Mouse (Mus musculus): ENCODE results near the gene Apoc2.
A peak's percentile ranks its signal among the peaks of the same experiment; 100 is the strongest.

Apoc2 gene

DNA sequence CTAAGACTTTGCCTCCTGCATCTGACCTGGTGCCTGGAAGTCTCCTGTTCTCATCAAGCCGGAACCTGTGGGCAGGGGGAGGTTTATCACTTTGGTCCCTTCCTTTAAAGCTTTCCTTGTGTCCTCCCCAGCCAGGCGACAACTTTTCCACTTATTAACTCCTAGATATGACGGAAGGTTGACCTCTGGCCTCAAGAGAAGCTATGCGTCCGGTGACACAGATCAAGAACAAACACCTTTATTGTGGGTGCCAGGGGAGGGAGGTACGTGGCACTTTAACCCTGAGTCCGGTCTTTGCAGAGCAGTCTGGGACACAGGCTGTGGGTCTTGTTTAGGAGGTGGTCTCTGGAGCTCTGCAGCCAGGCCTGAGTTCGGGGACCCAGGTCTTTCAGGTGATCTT, at the start of gene Apoc2:
Gene Apoc2 (minus strand): TSS at position 70 of the 400 bp plus-strand sequence.
- DNase-seq, result no peak

DNA sequence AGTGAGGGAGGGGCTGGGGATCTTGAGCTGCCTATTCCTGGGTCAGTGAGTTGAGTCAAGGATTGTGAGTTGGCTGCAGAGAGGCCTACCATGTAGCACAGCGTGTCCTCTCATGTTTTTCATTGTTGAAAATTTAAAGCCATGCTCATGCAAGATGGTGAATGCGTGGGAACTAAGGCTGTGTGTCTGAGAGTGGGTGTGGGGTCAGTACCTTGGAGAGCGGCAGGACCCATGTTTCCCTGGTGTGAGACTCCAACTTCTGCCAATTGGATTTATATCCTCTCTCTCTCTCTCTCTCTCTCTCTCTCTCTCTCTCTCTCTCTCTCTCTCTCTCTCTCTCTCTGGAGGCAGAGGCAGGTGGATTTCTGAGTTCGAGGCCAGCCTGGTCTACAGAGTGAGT, 48.8 kb upstream of the Apoc2 start:
- DNase-seq, result no peak

DNA sequence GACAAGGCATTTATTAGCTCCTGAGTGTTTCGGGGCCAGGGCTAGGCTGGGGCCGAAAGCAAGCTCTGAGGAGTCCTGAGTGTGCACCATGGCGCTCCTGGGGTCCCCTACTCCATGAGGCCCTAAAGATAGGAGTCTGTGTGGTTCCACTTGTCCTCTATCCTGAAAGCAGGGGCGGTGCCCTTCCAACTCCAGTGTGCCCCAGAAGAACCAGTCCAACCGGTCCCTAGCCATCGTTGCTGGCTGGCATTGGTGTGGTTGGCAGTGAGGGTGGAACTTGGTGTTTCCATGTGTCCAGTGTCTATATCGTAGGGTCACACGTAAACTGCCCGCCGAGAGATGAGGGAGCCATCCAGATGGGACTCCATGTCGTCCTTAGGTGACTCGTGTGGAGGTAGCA, 46.4 kb upstream of the Apoc2 start:
- DNase-seq, result no peak

DNA sequence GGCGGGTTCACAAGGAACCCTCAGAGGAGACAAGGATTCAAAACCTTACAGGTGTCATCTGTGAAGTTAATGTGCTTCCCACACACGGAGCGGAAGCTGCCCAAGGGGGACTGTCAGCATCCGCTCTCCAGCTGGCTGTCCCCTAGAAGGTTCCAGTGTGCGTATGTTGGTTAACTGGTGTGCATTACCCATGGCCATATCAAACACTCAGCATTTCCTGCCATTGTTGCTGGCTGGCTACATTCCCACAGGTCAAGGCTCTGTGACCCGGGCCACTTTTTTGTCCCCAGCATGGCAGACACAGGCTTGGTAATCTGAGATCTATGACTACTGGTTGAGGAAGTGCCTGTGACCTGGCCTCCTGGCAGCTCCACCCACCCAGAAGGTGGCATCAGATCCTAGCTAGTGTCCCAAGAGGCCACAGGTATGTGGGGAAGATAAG, 45.0 kb upstream of the Apoc2 start:
- no peak for DNase-seq

DNA sequence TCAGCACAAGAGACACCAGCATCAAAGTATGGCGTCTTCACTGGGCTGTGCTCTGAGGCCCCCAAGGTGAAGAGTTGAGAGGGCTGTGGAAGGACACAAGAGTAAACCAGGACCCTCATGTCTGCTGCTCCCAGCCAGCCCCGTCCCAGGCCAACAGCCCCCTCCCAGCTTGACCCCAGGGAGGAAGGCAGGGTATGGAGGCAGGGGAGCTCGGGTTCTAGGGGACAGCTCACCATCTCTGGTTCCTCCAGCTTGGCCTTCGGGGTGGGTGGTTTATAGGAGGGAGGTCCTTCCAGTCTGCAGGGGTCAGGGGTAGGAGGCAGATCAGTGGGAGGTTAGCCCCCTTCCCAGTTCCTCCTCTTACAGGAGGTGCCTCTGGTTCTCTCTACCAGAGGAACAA, 41.5 kb upstream of the Apoc2 start:
- DNase-seq, result no peak

DNA sequence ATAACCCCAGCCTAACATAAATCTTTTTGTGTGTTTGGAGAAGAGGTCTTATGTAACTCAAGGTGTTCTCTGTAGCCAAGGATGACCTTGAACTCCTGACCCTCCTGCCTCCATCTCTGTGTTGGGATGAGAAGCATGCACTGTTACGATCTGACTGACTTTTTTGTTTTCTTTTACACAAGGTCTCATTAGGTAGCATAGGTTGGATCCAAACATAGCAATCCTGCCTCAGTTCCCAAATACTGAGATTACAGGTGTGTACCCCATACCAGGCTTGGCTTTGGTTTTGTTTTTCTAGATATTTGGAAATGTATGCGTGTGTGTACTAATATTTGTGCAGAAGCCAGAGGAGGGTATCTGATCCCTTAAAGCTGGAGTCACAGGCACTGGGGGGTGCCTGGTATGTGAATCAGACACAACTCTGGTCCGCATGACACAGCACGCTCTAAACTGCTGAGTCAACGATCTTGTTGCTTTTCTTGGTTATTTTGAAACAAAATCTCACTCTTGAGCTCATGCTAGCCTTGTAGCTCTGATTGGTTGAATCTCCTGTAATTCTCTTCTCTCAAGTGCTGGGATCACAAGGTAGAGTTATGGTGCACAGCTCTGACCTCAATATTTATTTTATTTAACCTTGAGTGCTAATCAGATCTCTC, 40.7 kb upstream of the Apoc2 start:
- DNase-seq, result no peak

DNA sequence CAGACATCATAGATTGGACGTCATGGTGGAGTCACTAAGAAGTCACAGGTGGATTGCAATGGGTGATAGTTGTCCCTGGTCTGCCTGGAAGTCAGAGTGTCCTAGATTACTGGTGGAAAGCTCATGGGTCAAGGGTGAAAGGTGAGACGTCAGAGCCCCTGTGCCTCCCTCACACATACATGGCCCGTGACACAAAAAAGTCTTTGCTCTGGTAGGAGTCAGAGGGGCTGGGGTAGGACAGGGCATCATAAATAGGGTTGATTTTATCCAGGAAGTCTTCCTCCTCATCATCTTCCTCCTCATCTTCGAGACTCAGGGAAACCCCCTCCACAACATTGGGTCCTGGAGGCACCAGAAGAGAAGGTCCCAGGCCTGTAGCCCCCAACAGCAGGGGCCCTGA, 39.6 kb upstream of the Apoc2 start:
- DNase-seq, result no peak

DNA sequence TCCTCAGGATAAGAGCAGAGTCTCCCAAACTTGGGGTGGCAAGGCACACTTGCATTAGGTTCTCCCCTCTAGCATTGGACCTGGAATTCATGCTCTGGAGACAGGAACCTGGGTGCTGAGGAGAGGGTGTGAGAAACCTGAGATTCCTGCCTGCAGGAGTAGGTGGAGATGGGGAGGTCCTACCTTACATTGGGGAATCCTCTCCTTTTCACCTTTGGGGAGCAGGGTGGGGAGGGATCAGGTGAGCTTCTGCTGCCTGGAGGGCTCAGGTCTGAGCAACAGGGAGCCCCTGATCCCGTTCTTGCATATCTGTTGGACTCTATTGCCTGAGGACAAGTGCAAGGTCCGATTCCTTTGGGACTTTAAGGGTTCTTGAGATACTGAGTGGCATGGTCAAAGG, 39.1 kb upstream of the Apoc2 start:
- DNase-seq, result no peak

DNA sequence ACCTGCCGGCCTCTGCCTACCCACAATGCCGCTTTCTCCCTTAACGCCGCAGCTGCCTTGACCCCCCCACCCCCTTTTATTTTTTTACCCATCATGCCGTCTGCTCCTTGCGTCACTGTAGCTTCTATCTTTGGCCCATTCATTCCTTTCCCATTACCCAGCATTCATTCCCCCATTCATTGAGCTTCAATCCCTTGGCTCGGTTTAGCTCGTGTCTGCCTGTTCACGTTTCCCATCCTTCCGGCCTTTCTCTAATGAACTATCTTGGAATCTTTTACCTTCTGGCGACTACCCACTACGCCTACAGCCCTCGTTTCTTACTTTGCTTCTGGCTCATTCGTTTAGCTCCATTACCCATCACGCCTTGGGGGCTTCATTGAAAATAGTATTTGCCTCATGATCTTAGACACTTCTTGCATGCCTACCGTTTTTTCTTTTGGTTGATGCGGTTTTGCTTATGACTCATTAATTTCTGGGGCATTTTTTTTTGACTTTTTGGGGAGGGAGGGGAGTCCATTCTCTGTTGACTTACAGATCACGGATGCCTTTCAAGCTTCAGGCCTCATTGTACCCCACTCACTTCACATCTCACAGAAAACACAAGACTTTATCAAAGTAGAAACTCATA, 38.4 kb upstream of the Apoc2 start:
- DNase-seq, result no peak

DNA sequence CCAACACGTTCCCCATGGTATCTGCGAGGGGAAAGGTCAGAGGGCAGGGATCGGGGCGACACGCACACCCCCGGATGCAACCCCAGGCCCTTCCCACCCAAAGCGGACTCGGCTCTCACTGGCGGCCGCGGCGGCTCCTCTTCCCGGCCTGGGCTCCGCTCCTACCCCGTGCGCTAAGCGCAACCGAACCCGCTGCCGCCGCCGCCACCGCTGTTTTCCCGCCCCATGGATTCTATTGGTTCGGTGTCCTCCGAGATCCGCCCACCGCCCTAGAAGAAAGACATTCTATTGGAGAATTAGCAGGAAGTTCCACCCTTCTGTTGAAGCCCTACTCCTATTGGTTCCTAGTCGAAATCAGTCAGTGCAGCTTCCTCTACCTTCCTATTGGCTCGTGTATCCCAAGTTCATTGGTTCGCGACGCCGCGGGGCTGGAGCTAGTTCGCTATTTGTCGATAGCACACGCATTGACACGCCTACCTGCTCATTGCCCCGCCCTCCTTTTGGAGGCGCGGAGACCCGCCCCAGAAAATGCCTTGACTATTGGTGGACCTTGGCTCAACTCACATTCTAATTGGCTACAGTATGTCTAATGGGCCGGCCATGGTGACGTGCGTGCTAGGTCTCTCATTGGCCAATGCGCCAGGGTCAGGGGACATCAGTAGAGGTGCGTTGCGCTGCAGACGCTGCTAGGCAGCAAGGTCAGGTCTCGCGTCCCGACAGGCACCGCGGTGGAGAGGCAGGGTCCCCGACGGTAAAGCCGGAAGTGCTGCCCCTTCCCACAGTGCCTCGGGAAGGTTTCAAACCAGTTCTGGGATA, 37.7 kb upstream of the Apoc2 start, which contains the start of gene Tomm40:
Gene Tomm40 (minus strand): TSS at position 200 of the 816 bp plus-strand sequence.
- peak; percentile 98 to 99 for DNase-seq

DNA sequence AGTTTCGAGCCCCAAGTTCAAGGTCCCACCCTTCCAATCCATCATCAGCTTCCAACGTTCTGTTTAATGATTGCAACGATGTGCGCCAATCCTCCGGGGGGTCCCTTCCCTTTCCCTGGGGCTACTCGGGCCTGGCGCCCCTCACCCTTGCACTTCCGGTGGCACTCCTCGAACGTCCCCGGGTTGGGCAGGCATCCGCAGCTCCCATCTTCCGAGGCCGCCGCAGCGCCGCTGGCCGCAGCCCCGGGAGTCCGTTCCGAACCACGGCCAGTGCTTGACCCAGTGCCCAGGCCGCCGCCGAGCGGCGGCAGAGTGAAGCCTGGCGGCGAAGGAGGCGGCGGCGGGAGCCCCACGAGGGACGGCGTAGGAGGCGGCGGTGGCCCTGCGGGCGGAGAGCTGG, 37.1 kb upstream of the Apoc2 start:
- DNase-seq, result peak in 1 of 2 experiments; percentile 10

DNA sequence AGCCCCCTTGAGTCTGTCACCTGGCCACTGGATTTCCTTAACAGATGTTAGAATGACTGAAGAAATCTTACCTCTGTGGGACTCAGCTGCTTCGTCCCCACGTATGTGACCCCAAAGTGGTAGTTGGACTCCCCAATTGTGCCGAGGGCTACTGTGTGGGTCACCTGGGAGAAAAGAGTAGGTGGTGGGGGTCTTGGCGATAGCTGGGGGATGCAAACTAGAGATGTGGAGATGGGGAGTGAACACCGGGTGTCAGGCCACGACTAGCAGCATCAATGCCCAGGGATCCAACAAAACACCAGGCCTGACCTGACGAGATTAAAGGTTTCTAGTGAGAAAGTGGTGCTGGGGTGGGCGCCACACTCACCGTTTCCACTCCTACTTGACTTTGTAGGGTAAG, 35.9 kb upstream of the Apoc2 start:
- DNase-seq, result no peak

DNA sequence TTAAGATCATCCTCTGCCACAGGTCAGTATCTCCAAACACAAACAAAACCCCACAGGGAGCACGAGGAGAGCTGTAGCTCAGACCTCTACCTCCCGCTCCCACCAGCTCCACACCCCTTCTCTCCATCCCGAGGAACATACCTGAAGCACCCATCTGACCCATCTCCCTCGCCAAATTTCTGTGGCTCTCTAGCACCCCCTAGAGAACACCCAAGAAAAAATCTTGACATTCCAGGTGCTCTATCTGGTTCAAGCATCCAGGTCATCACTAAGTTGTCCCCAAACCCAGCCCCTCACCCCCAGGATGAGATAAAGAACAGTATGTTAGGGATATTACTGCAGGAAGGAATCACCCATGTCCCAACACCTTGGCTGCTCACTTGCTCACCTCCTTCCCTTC, 35.5 kb upstream of the Apoc2 start:
- DNase-seq, result peak; percentile 61 to 62

DNA sequence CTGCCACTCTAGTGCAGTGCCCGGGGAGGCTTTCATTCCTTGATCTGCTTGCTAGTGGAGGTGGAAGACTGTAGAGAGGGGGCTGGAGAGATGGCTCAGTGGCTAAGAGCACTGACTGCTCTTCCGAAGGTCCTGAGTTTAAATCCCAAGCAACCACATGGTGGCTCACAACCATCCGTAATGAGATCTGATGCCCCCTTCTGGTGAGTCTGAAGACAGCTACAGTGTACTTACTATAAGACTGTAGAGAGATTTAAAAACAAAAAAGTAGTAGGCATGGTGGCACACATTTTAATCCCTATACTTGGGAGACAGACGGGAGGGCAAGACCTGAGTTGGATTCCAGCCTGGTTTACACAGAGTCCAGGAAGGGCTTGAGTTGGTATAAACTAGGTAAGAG, 34.7 kb upstream of the Apoc2 start:
- DNase-seq, result peak; percentile 25 to 26

DNA sequence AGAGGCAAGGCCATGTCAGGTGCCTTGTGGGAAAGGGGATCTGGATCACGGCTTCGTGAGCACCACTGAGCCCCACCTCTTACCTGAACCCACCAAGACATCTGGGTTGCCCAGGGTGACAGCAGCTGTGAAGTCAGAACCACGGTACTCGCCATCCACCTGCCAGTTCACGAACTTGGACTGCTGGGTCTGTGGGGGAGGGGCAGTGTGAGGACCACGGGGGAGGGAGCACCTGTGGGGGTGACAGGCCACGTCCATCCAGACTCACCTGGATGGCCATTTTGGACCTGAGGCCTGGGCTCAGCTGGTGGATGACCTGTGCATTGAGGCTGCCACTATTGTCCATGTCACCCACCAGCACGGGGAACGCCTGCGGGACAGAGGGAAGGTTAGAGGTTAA, 32.9 kb upstream of the Apoc2 start:
- no peak for DNase-seq

DNA sequence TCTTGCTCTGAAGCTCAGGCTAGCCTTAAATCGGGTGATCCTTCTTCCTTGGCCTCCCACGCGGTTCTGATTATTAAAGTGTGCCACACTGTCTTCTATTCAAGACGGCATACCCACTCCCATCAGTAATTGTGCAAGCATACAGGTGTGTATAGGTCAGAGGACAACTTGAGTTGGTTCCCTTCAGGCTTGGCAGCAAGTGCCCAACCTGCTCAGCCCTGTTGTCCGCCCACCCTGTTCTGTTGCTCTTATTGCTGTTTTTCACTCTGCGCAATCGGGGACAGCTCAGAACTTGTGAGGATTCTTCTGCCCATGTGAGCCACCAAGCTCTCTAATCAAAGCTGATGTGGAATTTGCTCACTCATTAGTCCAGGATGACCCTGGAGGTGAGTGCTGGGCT, 27.5 kb upstream of the Apoc2 start:
- no peak for DNase-seq

DNA sequence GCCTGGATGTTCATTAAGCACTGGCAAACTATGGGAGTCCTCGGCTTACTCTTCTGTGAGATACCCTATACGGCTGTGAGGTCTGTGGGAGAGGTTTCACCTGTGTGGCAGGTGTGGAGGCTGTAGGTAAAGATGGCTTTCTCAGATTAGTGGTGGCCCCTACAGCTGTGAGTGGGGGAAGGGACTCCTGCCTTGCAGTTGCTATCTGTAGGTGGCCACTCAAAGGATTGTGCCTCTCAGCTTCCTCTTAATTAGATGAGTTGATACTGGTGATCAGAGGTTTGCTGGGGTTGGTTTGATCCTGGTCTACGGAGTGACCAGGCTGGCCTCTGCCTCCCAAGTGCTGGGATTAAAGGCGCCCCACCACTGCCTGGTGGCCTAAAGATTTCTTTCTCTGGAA, 26.7 kb upstream of the Apoc2 start:
- DNase-seq, result no peak

DNA sequence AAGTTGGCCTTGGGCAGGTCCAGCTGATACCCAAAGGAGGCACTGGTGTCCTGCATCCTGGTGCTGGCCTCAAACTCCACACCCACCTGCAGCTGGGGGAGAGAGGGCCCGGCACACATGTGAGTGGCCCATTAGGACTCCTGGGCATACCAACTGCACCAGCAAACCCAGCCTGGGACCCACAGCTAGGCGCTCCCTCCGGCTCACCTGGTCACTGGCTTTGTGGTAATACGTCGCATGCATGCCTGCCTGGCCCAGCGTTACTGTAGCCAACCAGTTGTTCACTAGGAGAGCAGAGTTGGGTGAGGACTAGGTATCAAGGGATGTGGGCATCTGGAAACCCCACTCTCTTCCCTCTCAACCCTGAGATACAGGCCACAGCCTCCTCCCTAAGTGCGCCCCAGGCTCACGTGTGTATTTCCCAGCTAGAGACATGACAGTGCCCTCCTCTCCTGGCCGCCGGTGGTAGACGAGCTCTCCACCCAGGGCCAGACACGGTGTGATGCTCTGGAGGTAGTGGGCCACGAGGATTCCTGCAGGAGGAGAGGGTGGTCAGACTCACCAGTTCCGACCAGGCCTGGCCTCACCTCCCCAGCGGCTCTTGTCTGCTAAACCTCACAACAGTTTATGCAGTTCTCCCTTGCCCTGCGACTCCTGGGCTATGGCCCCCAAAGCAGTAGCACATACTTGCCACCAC, 25.3 kb upstream of the Apoc2 start:
- DNase-seq, result no peak

DNA sequence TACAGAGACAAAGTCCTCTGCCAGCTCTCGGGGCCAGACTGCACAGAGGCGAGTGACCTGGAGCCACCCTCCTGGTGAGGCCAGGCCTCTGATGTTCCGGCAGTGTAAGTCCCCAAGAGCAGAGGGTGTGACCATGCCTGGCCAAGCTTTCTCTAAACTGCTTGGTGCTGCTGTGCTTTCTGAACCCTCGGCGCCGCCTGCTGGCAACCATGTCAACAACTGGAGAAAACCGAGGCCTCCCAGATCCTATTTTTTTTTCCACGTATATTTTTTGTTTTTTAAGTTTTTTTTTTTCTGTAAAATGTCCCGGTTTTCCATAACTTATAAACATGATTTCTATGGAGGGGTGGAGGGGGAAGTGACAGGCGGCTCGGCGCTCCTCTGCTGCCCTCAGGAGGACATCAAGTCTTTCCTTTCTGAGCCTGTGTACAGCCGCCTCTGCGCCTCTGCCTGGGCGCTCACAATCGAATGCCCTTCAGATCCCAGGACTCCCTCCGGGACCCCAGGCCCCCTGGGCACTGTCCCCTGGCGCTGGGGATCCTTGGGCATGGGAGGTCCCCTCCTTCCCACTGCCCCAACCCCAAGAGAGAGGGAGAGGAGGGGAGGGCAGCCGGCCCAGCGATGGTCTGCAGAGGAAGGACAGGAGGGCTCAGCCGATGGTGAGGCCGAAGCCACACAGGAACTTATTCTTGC, 23.5 kb upstream of the Apoc2 start:
- peak; percentile 54 for DNase-seq

DNA sequence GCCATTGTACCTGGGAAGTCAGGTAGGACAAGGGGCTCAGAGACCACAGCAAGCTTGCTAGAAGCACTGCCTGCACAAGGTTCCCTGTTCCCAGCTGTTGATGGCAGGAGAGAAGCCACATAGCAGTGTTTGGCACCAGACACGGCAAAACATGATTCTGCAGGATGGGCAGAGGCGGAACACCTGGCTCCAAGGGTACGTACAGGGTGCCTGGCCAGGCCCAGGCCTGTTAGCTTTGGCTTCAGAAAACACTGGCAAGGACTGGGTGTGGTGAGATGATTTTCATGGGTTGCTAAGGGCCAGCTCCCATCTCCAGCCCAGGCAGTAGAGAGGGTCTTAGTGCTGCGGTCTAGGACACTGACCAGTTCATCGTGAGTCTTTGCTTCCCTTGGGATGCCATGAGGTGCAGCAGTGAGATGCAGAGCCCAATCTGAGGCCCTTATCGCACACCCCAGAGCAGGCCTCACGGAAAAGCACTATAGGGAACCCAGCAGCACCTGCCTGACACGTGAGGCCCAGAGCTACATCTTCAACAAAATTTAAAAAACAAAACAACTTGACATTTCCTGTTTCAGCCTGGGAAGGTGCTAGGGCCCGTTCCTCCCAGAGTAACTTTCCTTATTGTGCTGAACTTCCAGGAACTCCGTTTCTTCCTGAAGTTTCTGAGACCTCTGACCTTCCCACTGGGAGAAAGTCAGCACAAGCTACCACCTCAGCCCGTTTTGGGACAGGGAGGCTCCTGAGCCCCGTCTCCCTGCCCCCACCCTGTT, 22.7 kb upstream of the Apoc2 start:
- peak in 1 of 2 experiments; percentile 17 for DNase-seq

DNA sequence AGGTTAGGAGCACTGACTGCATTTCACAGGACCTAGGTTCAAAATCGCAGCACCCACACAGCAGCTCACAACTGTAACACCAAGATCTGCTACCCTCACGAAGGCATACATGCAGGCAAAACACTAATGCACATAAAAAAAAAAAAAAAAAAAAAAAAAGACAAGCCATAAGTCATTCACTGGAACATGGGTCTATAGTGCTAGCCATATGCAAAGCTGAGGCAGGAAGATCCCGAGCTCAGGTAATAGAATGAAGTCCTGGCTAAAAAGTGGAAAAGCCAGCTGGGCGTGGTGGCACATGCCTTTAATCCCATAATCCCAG, 22.0 kb upstream of the Apoc2 start:
- no peak for DNase-seq

Data from B cell, adult 2 months (primary cell).